Mouse (Mus musculus) small intestine, adult 2 months (tissue): ENCODE results near the gene Dnaja4. TPM values are rescaled to one million over a fixed set of nuclear protein-coding genes. Genes with fewer than 3 reads are reported as not detected.
A peak's percentile ranks its signal among the peaks of the same experiment; 100 is the strongest.

Experiments used
- H3K27ac ChIP-seq: fragments of 200-500 bp; 2 replicates; pipeline ENCODE4 v1.5.1; 2012; ENCODE audit warnings: low read depth, low read length, control low read depth, inconsistent platforms; ENCODE audit not compliant: insufficient read depth
- H3K27me3 ChIP-seq: fragments of 200-500 bp; 2 replicates; pipeline ENCODE4 v1.6.1; 2012; ENCODE audit warnings: mild to moderate bottlenecking, moderate library complexity, low read length, inconsistent platforms; ENCODE audit not compliant: control insufficient read depth, insufficient read depth
- H3K36me3 ChIP-seq: fragments of 200-500 bp; 2 replicates; pipeline ENCODE4 v1.6.1; 2012; ENCODE audit warnings: mild to moderate bottlenecking, low read length, control low read depth, inconsistent platforms; ENCODE audit not compliant: control insufficient read depth, insufficient read depth
- H3K4me1 ChIP-seq: fragments of 200-500 bp; 2 replicates; pipeline ENCODE4 v1.6.1; 2012; ENCODE audit warnings: low read length, inconsistent platforms, mixed read lengths; ENCODE audit not compliant: control insufficient read depth, insufficient read depth, insufficient read length
- H3K4me3 ChIP-seq: fragments of 200-500 bp; 2 replicates; pipeline ENCODE4 v1.5.1; 2012; ENCODE audit warnings: low read depth, mild to moderate bottlenecking, control low read depth, inconsistent platforms, low read length, moderate library complexity
- CTCF ChIP-seq: fragments of 200-500 bp; IDR thresholded peaks from 2 replicates; pipeline ENCODE4 v1.5.1; 2012; ENCODE audit warnings: low read depth, mild to moderate bottlenecking, control low read depth, inconsistent platforms, low read length, moderate library complexity, mixed read lengths; ENCODE audit not compliant: insufficient replicate concordance, insufficient read length; ENCODE audit errors: extremely low read depth
- POLR2A ChIP-seq: fragments of 200-500 bp; IDR thresholded peaks from 2 replicates; pipeline ENCODE4 v1.6.1; 2012; ENCODE audit warnings: low read depth, mild to moderate bottlenecking, control low read depth, inconsistent platforms, low read length, moderate library complexity
- WGBS: fragments of 180-500 bp; shearing (Covaris S2); methylation state at CpG from one replicate; pipeline ENCODE4 v1.1.7; 2018; 5-methylcytosine and 5-hydroxymethylcytosine counted together
- polyA plus RNA-seq: library from polyadenylated mRNA; depleted of rRNA; stranded (reverse); fragments of >200 nt; gene quantifications from 2 replicates; pipeline ENCODE4 v1.2.3, GENCODE M21; 2012; rRNA removed

The Dnaja4 gene
- polyA plus RNA-seq = 1.2 and 1.3 TPM in 2 replicates

DNA sequence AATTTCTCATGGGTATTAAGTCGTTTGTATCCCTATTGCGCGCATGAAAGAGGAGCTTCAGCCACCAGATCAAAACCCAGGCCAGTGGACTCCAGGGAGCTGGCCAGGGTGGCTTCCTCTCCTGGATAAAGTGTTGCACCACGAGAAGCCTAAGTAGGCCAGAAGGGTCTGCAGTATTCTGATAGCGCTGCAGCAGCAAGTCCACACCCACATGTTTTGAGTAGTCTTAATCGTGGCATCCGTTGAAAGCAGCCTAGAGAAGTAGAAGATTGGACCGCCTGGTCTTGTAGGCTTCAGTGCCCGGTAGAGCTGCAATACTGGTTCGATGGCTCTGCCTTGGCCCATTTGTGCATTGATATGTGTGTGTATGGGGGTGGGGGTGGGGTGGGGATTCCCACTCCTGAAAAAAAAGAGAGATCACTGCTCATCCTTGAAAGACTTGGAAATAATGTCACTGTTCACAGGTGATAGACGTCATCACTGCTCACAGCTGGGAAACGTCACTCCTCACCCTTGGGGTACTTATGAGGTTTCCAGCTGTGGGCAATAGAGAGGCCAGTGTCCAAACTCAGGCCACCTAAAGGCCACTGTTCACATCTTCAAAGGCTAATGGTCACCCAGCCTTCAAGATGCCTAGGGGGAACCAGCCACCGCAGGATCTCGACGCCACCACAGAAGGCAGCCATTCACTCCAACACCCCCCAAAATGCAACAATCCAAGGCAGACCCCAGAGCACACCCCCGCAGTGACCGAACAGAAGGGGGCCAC, at the start of gene Dnaja4:
Gene Dnaja4, plus strand, starts transcription at position 556 of the 769 bp plus-strand sequence.
- TF ChIP-seq CTCF (no peak), POLR2A (no peak)
- Histone ChIP-seq H3K27me3 (peaks cover 9% of the 10 kb centered on the region; the same call in 1 of the 2 replicates), H3K36me3 (no peaks in the 10 kb centered on the region), H3K4me3 (peak within 1 kb of the TSS; percentile 75), H3K4me1 (peaks cover 7% of the 10 kb centered on the region), H3K27ac (no peak within 1 kb of the TSS)
- 73% methylated on average over 17 of the region's 17 CpGs for WGBS

DNA sequence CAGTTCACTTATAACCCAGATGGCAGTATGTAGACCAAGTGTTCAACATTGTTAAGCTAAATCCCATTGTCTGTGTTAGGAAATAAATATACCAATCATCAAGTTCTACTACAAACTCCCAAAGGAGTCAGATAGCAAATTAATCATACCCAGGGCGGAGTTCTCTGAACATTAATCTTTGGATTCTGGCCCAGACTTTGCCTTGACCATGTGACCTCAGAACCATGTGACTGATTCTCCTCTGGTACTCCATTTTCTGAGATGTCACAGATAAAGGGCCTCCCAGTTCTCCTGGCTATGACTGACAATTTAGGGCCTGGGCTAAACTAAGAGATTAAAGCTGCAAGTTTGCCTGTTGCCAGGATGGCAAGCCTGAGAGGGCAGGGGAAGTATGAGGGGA, 49.3 kb upstream of the Dnaja4 start:
- 40% methylated on average over 1 of the region's 1 CpGs for WGBS
- TF ChIP-seq CTCF (no peak), POLR2A (no peak)

GRCm38 (mm10) chr9:54652778-54653177, 45.9 kb upstream of the Dnaja4 start:
- Histone ChIP-seq H3K36me3 (no peaks in the 10 kb centered on the region), H3K4me3 (no peak overlapping the region), H3K27ac (no peak overlapping the region), H3K27me3 (peaks cover 4% of the 10 kb centered on the region; the same call in 1 of the 2 replicates), H3K4me1 (no peaks in the 10 kb centered on the region; the same call in 1 of the 2 replicates)
- 53% methylated on average over 2 of the region's 2 CpGs for WGBS
- no peak for TF ChIP-seq CTCF
- TF ChIP-seq POLR2A = no peak

More for the DNA sequence above, 49.3 kb upstream of the Dnaja4 start:
- H3K36me3 ChIP-seq = no peaks in the 10 kb centered on the region
- no peak overlapping the region for H3K27ac ChIP-seq
- no peak overlapping the region for H3K4me3 ChIP-seq
- H3K4me1 ChIP-seq = no peaks in the 10 kb centered on the region; the same call in none of the 2 replicates
- peaks cover 4% of the 10 kb centered on the region; the same call in 1 of the 2 replicates for H3K27me3 ChIP-seq

DNA sequence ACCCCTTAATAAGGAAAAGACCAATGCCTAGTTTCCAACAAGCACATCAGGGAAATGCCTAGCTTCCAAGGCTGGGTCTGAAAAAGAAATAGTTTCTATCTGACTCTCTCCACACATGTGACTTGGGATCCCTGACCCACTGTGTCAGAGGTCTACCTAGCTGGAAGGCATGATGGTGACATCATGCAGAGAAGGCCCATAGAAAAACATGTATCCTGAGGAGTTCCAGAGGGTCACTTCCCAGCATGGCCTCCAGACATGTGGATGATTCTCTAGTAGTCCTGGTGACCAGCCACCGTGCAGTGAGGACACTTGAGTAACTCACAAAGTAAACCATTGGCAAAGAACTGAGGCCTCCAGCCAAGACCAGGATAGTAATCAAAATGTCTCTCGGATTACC, 42.8 kb upstream of the Dnaja4 start:
- no peak for TF ChIP-seq POLR2A
- 79% methylated on average over 2 of the region's 2 CpGs for WGBS
- H3K27me3 ChIP-seq = peaks cover 2% of the 10 kb centered on the region; the same call in 1 of the 2 replicates
- H3K4me3 ChIP-seq = no peak overlapping the region
- H3K36me3 ChIP-seq = no peaks in the 10 kb centered on the region
- no peak overlapping the region for H3K27ac ChIP-seq
- H3K4me1 ChIP-seq = no peaks in the 10 kb centered on the region

GRCm38 (mm10) chr9:54656402-54656801, 42.3 kb upstream of the Dnaja4 start:
- Histone ChIP-seq H3K27ac (no peak overlapping the region), H3K36me3 (no peaks in the 10 kb centered on the region), H3K27me3 (no peaks in the 10 kb centered on the region), H3K4me3 (no peak overlapping the region), H3K4me1 (no peaks in the 10 kb centered on the region)
- 80% methylated on average over 6 of the region's 6 CpGs for WGBS
- TF ChIP-seq CTCF (no peak), POLR2A (no peak)

GRCm38 (mm10) chr9:54658773-54659172, 39.9 kb upstream of the Dnaja4 start:
- TF ChIP-seq POLR2A (no peak), CTCF (no peak)
- Histone ChIP-seq H3K36me3 (no peaks in the 10 kb centered on the region), H3K4me1 (no peaks in the 10 kb centered on the region), H3K27me3 (no peaks in the 10 kb centered on the region), H3K27ac (no peak overlapping the region), H3K4me3 (no peak overlapping the region)
- 75% methylated on average over 6 of the region's 6 CpGs for WGBS

- no peak for TF ChIP-seq CTCF
- no peak for TF ChIP-seq POLR2A
- WGBS = 31% methylated on average over 10 of the region's 10 CpGs
Measured at GRCm38 (mm10) chr9:54661605-54662377, 36.9 kb upstream of the Dnaja4 start, which contains the start of gene Acsbg1. Gene Acsbg1, minus strand, starts transcription at chr9:54661870.

More at GRCm38 (mm10) chr9:54661605-54662377, 36.9 kb upstream of the Dnaja4 start, which contains the start of gene Acsbg1:
- Histone ChIP-seq H3K4me1 (no peaks in the 10 kb centered on the region), H3K4me3 (no peak within 1 kb of the TSS), H3K27me3 (no peaks in the 10 kb centered on the region), H3K36me3 (no peaks in the 10 kb centered on the region), H3K27ac (no peak within 1 kb of the TSS)
